20 mouse cellular contexts compared by ENCODE assay signal in genomic region chr3:79333051-79333450, GRCm38 (mm10). TPM values are rescaled to one million over a fixed set of nuclear protein-coding genes. Genes with fewer than 3 reads are reported as not detected.
DNase-seq lines count a peak whose midpoint lies in the region; ATAC-seq lines count a peak whose summit lies in the region.
"Had no signal": no experiment of that assay in that cellular context is flagged by ENCODE, and none has a peak within 500 bp of the region (broad histone marks: within the 10 kb centered on the region; RNA-seq: fewer than 3 reads in every experiment).

No protein-coding gene starts in this region.

- H3K27ac ChIP-seq in embryonic facial prominence, embryonic 14.5 days (replicated peaks; ENCODE audit: low read depth, low read length): no peak overlapping the region
- H3K27ac ChIP-seq in embryonic facial prominence, embryonic 10.5 days (replicated peaks): no peak overlapping the region
- H3K27ac ChIP-seq: hindbrain, embryonic 12.5 days; layer of hippocampus, adult 2 months; liver, embryonic 15.5 days; neural tube, embryonic 12.5 days had no signal

- no peak overlapping the region for H3K4me2 ChIP-seq in embryonic facial prominence, embryonic 14.5 days (ENCODE audit: low read depth, low read length)
- H3K4me2 ChIP-seq: hindbrain, embryonic 12.5 days; liver, embryonic 15.5 days; midbrain, embryonic 11.5 days; neural tube, embryonic 12.5 days had no signal

- peaks cover 16% of the 10 kb centered on the region for H3K4me1 ChIP-seq in embryonic facial prominence, embryonic 14.5 days (ENCODE audit: control insufficient read depth, insufficient read depth, low read length)
- peaks cover 29% of the 10 kb centered on the region for H3K4me1 ChIP-seq in embryonic facial prominence, embryonic 10.5 days
- H3K4me1 ChIP-seq: liver, embryonic 15.5 days had no signal

- peak; percentile 40 for DNase-seq in embryonic facial prominence, embryonic 14.5 days (ENCODE audit: low spot score)
- no peak for DNase-seq in embryonic facial prominence, embryonic 10.5 days (ENCODE audit: low spot score)
- peak; percentile 32 for DNase-seq in left cerebral cortex, postnatal 4 days
- DNase-seq in left cerebral cortex, postnatal 36 days (ENCODE audit: low spot score in 2 of 2): no peak
- peak; percentile 52 for DNase-seq in adrenal gland, postnatal 10 days
- DNase-seq in kidney, postnatal 14 days: peak; percentile 62
- DNase-seq: forebrain, postnatal 0 days; thymus, postnatal 25 days had no signal

- H3K36me3 ChIP-seq in embryonic facial prominence, embryonic 14.5 days (ENCODE audit: control insufficient read depth, insufficient read depth, low read length): no peaks in the 10 kb centered on the region
- no peaks in the 10 kb centered on the region for H3K36me3 ChIP-seq in embryonic facial prominence, embryonic 10.5 days (replicated peaks)
- H3K36me3 ChIP-seq: hindbrain, embryonic 12.5 days; liver, embryonic 15.5 days; neural tube, embryonic 12.5 days had no signal

- intact Hi-C loops in left cerebral cortex, postnatal 4 days (cut with DNase I): no loop called here
- intact Hi-C loops in left cerebral cortex, postnatal 36 days (cut with DNase I): no loop called here

- H3K4me3 ChIP-seq in embryonic facial prominence, embryonic 14.5 days (ENCODE audit: low read depth, low read length): no peak overlapping the region
- no peak overlapping the region for H3K4me3 ChIP-seq in embryonic facial prominence, embryonic 10.5 days
- H3K4me3 ChIP-seq: hindbrain, embryonic 12.5 days; layer of hippocampus, adult 2 months; liver, embryonic 15.5 days; neural tube, embryonic 12.5 days had no signal

- H3K9me3 ChIP-seq in embryonic facial prominence, embryonic 14.5 days (ENCODE audit: control insufficient read depth, low read length): no peaks in the 10 kb centered on the region
- H3K9me3 ChIP-seq in embryonic facial prominence, embryonic 10.5 days: no peaks in the 10 kb centered on the region
- H3K9me3 ChIP-seq: hindbrain, embryonic 12.5 days; liver, embryonic 15.5 days; neural tube, embryonic 12.5 days had no signal

- no peak overlapping the region for H3K9ac ChIP-seq in embryonic facial prominence, embryonic 14.5 days (ENCODE audit: low read depth, low read length)
- H3K9ac ChIP-seq: forebrain, postnatal 0 days; hindbrain, embryonic 12.5 days; liver, embryonic 15.5 days; neural tube, embryonic 12.5 days had no signal

- 65% methylated on average over 7 of the region's 7 CpGs for WGBS in embryonic facial prominence, embryonic 14.5 days
- WGBS in embryonic facial prominence, embryonic 10.5 days: 92% methylated on average over 7 of the region's 7 CpGs

- ATAC-seq in embryonic facial prominence, embryonic 14.5 days (ENCODE audit: low read depth): no peak
- no peak for ATAC-seq in megakaryocyte-erythroid progenitor cell, adult 5-6 weeks (replicated peaks; ENCODE audit: low FRiP score, low TSS enrichment, poor library complexity, severe bottlenecking)
- ATAC-seq: forebrain, postnatal 0 days; inflammation-experienced regulatory T-cells, adult 6 months had no signal

- H3K27me3 ChIP-seq in embryonic facial prominence, embryonic 14.5 days (replicated peaks; ENCODE audit: control insufficient read depth, insufficient read depth, low read length): no peaks in the 10 kb centered on the region
- H3K27me3 ChIP-seq in embryonic facial prominence, embryonic 10.5 days (replicated peaks; ENCODE audit: low read depth, poor library complexity, severe bottlenecking): no peaks in the 10 kb centered on the region
- H3K27me3 ChIP-seq: hindbrain, embryonic 12.5 days; liver, embryonic 15.5 days; neural tube, embryonic 12.5 days had no signal

RNA-seq across cellular contexts. Expression of gene Gm17359, which starts 3.4 kb away (rescaled TPM):
- polyA plus RNA-seq in embryonic facial prominence, embryonic 14.5 days (2014; fragmentation: Nextera tagmentation; extraction: Ambion mirVana): not detected in 2 replicates
- polyA plus RNA-seq in embryonic facial prominence, embryonic 10.5 days (2016; fragmentation: Nextera tagmentation; extraction: Ambion mirVana): 0.10 TPM in 1 of 2 replicates, not detected in the other
- not detected for total RNA-seq in left cerebral cortex, postnatal 4 days (2021)
- total RNA-seq in left cerebral cortex, postnatal 36 days (2021): not detected
- not detected for total RNA-seq in adrenal gland, postnatal 10 days (2021)
- not detected in 2 replicates for total RNA-seq in megakaryocyte-erythroid progenitor cell, adult 5-6 weeks (2014; fragmentation: Nextera tagmentation)
- not detected in 2 replicates for total RNA-seq in megakaryocyte-erythroid progenitor cell, adult 5-6 weeks (2017)
- total RNA-seq: forebrain, postnatal 0 days; gastrocnemius, adult 18-20 months; granulocyte monocyte progenitor cell, adult 5-6 weeks; layer of hippocampus, adult 2 months; monocyte, adult 5-6 weeks had no signal
- polyA plus RNA-seq: embryonic facial prominence, embryonic 11.5 days; forebrain, postnatal 0 days; heart, embryonic 14.5 days; inflammation-experienced regulatory T-cells, adult 6 months had no signal

RNA-seq across cellular contexts. Expression of gene Rapgef2, which starts 46.7 kb away (rescaled TPM):
- 8.5 TPM in 2 replicates for polyA plus RNA-seq in embryonic facial prominence, embryonic 14.5 days (2014; fragmentation: Nextera tagmentation; extraction: Ambion mirVana)
- polyA plus RNA-seq in embryonic facial prominence, embryonic 10.5 days (2016; fragmentation: Nextera tagmentation; extraction: Ambion mirVana): 5.0 and 5.8 TPM in 2 replicates
- 10 to 100 TPM; 86.1 to 91.9 TPM for total RNA-seq in left cerebral cortex, postnatal 4 days (2021)
- 100 to 1,000 TPM; 114 to 136 TPM for total RNA-seq in left cerebral cortex, postnatal 36 days (2021)
- total RNA-seq in adrenal gland, postnatal 10 days (2021): 10 to 100 TPM; 25.2 to 30.4 TPM
- 5.4 and 8.1 TPM in 2 replicates for total RNA-seq in megakaryocyte-erythroid progenitor cell, adult 5-6 weeks (2014; fragmentation: Nextera tagmentation)
- total RNA-seq in megakaryocyte-erythroid progenitor cell, adult 5-6 weeks (2017): 8.3 and 11.2 TPM in 2 replicates

Comparison
In these comparisons a context has a peak if more than half of its experiments do, and no peak if none do; other contexts are left out.
1. DNase-seq: peak in embryonic facial prominence, embryonic 14.5 days (single experiment), left cerebral cortex, postnatal 4 days (single experiment), adrenal gland, postnatal 10 days (single experiment) and kidney, postnatal 14 days (single experiment); none in embryonic facial prominence, embryonic 10.5 days (single experiment) and left cerebral cortex, postnatal 36 days (0 of 2).